Mouse (Mus musculus) layer of hippocampus, adult 11-12 months (tissue): ENCODE results near the gene Bik.
A peak's percentile ranks its signal among the peaks of the same experiment; 100 is the strongest.

Experiments used
- DNase-seq: peaks from one replicate; pipeline ENCODE4 v3.0.0; 2022; ENCODE audit warnings: low spot score

Gene Bik

DNA sequence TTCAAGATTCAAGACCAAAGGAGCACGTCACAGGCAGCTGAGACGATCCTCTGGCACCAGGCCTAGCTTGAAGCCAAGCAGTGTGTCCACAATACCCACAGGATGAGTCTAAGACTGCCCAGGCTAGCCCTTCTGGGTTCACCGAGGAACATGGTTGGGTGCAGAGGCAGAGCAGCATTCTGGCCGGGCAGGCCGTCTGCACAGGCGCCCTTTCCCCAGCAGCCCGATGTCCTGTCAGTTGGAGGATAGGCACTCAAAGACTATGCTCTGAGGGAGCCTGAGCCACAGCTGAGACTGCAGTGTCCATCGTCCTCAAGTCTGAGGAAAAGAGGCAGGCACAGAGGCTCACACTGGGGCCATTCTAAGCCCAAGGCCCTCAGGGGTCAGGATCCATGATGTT lies 20.5 kb downstream of the Bik start:
- no peak for DNase-seq

- no peak for DNase-seq
Observed at GRCm38 (mm10) chr15:83550137-83550536, 23.5 kb downstream of the Bik start.

GRCm38 (mm10) chr15:83553831-83554230 lies 27.2 kb downstream of the Bik start:
- DNase-seq = no peak

- peak; percentile 87 for DNase-seq
Observed at GRCm38 (mm10) chr15:83555161-83555974, 28.7 kb downstream of the Bik start.

- no peak for DNase-seq
Observed at GRCm38 (mm10) chr15:83560941-83561477, 34.3 kb downstream of the Bik start.

GRCm38 (mm10) chr15:83562626-83563270 lies 36.1 kb downstream of the Bik start:
- peak; percentile 75 for DNase-seq

DNA sequence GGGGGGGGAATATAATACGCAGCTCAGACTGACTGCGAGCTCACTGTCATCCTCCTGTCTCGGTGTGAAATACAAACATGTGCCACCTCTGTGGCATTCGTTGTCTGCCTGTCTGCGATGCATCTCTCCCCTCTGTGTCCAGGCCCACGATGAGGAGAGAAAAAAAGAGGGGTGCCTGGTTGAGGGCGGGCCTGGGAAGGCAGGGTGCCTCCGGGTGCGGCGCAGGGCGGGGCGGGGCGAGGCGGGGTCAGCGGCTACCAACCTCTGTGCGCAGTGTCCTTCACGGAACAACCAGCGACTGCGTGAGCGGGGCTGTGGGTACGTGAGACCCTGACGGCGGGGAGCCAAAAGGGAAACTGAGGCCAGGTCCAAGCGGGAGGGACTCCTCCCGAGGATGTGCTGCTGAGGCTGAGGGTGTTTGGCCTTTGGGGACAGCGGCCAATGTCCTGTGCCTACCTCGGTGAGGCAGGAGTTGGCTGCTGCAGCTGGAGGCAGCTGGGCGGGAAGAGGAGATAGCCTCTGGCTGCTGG lies 36.7 kb downstream of the Bik start, which contains the start of the genes Tspo and Mcat:
Gene Tspo (plus strand): TSS at position 266 of the 530 bp plus-strand sequence.
Gene Mcat (minus strand): TSS at position 461 of the 530 bp plus-strand sequence.
- no peak for DNase-seq

DNA sequence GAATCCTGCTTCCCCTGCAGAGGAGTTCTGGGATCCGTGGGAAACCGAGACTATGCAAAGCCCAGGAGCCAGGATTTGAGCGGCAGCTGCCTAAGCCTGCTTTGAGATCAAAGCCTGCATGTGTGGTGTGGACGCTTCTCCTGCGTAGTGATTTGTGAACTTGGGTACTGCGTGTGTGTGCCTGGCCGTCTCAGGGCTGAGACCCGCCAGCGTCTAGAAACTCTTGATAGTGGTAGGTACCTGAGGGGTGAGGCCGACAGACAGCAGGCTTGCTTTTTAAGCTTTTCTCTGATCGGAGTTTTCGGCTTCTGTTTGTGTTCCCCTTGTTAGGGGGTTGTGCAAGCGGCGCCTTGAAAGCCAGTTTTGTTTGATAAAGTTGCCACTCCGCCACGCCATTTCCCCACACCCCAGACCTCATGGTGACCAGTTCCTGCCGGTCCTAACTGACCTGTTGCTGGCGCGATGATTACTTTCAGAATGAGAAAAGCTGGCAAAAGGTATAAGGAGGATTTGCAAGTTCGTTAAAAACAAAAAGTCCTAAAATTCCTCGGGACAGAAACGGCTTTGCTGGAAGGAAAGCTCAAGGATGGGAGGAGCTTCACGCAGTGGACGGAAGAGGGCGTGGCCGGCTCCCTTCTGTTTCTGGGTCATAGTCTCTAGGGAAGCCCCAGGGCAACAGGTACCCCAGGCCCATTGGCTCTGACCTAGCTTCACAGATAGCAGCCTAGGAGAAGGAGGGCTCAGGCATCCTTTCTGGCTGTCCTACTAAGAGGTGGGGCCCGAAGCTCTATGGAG lies 37.4 kb downstream of the Bik start:
- no peak for DNase-seq

GRCm38 (mm10) chr15:83565434-83565833 lies 38.8 kb downstream of the Bik start:
- DNase-seq = no peak

DNA sequence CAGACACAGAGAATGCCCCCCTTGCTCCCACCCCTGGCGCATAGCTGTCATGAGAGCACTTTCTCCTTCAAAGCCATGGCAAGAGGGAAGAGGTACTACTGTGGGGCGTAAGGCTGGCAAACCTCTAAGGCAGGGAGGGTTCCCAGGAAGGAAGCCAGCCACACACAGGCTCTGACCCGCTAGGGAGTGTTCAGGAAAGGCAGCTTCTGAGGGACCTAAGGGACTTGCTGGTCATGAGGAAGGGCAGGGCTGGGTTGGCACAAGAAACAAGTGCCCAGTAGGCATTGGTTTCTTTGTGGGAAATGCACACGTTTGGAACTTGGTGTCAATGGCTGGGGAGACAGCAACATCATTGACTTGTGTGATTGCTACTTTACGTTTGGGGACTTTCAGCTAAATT lies 39.3 kb downstream of the Bik start:
- no peak for DNase-seq

DNA sequence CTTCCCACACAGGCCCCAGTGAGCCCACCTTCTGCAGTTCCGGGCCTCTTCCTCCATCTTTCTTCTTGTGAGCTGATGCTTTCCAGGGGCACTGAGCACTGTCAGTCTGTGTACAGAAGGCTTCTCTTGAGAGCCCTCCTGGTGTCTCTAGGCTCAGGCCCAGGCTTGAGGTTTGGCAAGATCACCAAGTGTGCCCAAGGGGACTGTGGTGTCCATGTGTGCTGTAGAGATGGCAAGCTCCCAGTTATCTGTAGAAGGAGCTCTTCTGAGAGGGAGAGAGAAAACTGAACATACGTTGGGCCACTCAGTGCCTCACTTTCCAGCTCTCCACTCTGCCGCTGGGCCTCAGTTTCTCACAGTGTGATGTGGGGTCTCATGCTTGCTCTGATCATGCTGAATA lies 41.1 kb downstream of the Bik start:
- DNase-seq = no peak

DNA sequence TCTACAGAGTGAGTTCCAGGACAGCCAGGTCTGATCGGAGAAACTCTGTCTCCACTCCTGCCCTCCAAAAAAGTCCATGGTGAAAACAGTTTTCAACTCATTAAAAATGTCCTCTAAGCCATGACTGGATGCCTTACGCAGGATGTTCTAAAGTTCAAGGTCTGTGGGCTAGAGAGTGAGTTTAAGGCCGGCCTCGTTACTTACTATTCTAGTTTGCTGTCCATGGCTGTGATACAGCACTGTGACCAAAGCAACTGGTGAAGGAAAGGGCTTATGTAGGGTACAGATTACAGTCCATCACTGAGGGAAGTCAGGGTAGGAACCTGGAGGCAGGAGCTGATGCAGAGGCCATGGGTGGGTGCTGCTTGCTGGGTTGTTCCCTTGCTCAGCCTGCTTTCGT lies 41.9 kb downstream of the Bik start:
- DNase-seq = no peak

DNA sequence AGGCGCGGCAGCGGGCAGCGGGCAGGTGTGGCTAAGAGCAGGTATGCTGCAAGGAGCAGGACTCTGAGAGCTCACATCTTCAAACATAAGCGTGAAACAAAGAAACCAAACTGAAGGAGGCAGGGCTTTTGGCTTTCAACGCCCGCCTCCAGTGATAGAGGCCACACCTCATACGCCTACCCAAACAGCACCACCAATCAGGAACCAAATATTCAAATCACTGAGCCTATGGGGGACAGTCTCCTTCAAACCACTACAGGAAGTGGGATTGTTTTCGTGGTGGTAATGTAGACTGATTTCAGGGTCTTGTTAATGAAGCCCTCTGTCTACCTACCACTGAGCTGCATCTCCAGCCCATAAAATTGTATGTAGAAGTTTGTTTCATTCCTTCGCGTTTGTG lies 43.0 kb downstream of the Bik start:
- no peak for DNase-seq

DNA sequence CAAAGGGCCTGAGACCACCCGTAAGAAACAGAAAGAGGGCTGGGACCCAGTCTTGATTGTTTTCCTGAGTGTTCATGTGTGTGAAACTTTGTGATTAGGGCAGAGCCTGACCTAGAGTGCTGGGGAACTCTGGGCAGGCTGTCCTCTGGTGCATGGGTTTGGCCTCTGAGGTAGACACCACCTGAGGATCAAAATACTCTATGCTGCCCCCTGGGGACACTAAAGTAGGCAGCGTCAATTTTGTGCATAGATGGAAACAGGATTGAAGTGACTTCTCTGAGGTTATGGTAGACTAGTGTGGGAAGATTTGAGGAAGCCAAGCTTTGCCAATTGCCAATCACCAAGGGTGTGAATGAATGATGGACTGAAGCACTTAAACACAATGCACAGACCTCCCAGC lies 44.0 kb downstream of the Bik start:
- DNase-seq = no peak

DNA sequence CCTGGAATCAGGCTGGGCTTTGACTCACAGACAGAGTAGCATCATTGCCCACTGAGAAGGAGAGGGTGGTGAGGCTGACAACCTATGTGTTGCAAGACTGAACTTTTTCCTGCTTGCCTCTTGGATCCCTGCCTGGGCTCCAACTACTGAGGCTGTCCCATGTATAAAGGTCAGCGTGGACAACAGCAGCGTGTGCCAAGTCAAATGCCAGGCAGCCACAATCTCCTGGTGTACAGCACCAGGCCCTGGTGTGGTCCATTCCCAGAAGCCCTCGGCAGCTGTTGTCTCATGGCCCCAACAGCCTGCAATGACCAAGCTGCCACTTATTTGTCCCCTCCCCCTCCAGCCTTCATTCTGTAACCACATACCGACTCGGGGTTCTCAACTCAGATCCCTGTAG lies 45.0 kb downstream of the Bik start:
- no peak for DNase-seq

- DNase-seq = no peak
Observed at GRCm38 (mm10) chr15:83572132-83572531, 45.5 kb downstream of the Bik start.

DNA sequence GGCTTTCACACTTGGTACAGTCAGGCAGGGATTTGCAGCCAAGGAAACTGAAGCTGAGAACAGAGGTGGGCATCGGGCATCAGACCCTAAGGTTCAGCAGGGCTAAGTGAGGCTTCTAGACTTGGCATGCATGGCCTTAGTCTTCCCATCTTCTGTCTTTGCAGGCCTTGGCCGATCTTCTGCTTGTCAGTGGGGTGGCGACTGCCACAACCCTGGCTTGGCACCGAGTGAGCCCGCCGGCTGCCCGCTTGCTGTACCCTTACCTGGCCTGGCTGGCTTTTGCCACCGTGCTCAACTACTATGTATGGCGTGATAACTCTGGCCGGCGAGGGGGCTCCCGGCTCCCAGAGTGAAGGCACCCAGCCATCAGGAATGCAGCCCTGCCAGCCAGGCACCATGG lies 46.9 kb downstream of the Bik start:
- no peak for DNase-seq

GRCm38 (mm10) chr15:83574731-83575351 lies 48.2 kb downstream of the Bik start:
- no peak for DNase-seq

GRCm38 (mm10) chr15:83575543-83575942 lies 48.9 kb downstream of the Bik start:
- no peak for DNase-seq

DNA sequence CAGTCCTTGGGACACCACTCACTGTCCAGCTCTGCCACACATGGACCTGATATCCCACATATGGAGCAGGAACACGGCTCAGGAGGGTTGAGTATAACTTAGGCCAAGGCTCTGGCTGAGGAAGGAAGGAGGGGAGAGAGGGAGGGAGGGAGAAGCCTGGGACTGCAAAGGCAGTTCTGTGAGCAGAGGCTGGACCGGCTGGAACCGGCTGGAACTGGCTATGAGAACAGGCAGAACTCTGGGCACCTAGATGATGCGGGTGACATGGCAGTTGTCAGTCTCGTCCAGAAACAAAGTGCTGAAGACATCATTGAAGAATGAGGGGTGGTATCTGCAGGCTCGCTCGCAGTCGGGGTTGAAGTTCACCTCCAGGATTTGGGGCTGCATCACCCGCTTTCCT lies 50.0 kb downstream of the Bik start:
- no peak for DNase-seq

GRCm38 (mm10) chr15:83582931-83583330 lies 56.3 kb downstream of the Bik start:
- no peak for DNase-seq
